Mouse (Mus musculus) forebrain, embryonic 14.5 days (tissue): ENCODE data around the gene Mrpl23. TPM values are rescaled to one million over a fixed set of nuclear protein-coding genes. Genes with fewer than 3 reads are reported as not detected.

Experiments
- microRNA counts: library from miRNA; unstranded; fragments of <30 nt; microRNA quantifications from one replicate; lab custom pipeline; 2016
- microRNA-seq: library from miRNA; unstranded; fragments of <30 nt; microRNA quantifications from one replicate; pipeline ENCODE4, GENCODE M21; 2016
- polyA plus RNA-seq: library from polyadenylated mRNA; unstranded; fragments of >200 nt; fragmentation: Nextera tagmentation; extraction: Ambion mirVana; gene quantifications from 2 replicates; pipeline ENCODE4 v1.2.1, GENCODE M21; 2014

The Mrpl23 gene
- polyA plus RNA-seq, 1 experiment from 2014 or later, result 28.7 TPM

MicroRNAs encoded within 50 kb of the gene (microRNA counts, 519-probe panel; counts per million panel counts)
- microRNA mmu-miR-675-3p (lab: Ali Mortazavi, UCI) (not detected), microRNA mmu-miR-675-5p (lab: Ali Mortazavi, UCI) (not detected)

Small RNA genes within 50 kb of the gene (microRNA-seq; reads per million reads assigned to microRNA genes)
- gene Mir675, result 4.4 reads per million, percentile 23 among the genes with 10 or more reads in this experiment

Other genes with a start within 250 kb of the Mrpl23 start
- gene Krtap5-1, start 235.6 kb upstream of the Mrpl23 start, polyA plus RNA-seq, result not detected in 2 replicates
- gene Krtap5-4, start 229.1 kb upstream of the Mrpl23 start, polyA plus RNA-seq, result not detected in 2 replicates
- gene Ifitm10, start 158.9 kb upstream of the Mrpl23 start, polyA plus RNA-seq, result 1.9 and 3.4 TPM in 2 replicates
- gene Gm49369, start 150.0 kb upstream of the Mrpl23 start, polyA plus RNA-seq, result not detected in 2 replicates
- 261 and 263 TPM in 2 replicates for gene Ctsd, start 144.6 kb upstream of the Mrpl23 start, polyA plus RNA-seq
- gene Syt8, start 97.8 kb upstream of the Mrpl23 start, polyA plus RNA-seq, result not detected in 2 replicates
- 0.67 and 0.82 TPM in 2 replicates for gene Tnni2, start 90.9 kb upstream of the Mrpl23 start, polyA plus RNA-seq
- gene Lsp1, start 71.9 kb upstream of the Mrpl23 start, polyA plus RNA-seq, result 5.8 and 5.9 TPM in 2 replicates
- 0.42 and 0.53 TPM in 2 replicates for gene Tnnt3, start 33.9 kb upstream of the Mrpl23 start, polyA plus RNA-seq
- gene Igf2, start 134.1 kb downstream of the Mrpl23 start, polyA plus RNA-seq, result 74.0 and 89.8 TPM in 2 replicates
- not detected in 2 replicates for gene Gm49394, start 137.3 kb downstream of the Mrpl23 start, polyA plus RNA-seq
- 0.83 TPM in 1 of 2 replicates, not detected in the other for gene Ins2, start 210.7 kb downstream of the Mrpl23 start, polyA plus RNA-seq